Mouse (Mus musculus) adrenal gland, postnatal 4 days (tissue): ENCODE results near the gene Calml4. TPM values are rescaled to one million over a fixed set of nuclear protein-coding genes. Genes with fewer than 3 reads are reported as not detected.

Source experiments
- DNase-seq, 2 experiments: peaks; one replicate each; pipeline ENCODE4 v3.0.0; 2021 to 2022; ENCODE audit warnings: low spot score in 2 of 2, mixed read lengths in 2 of 2
- total RNA-seq, 2 experiments: library from RNA; stranded (reverse); gene quantifications; 2 replicates each; pipeline ENCODE4 v1.2.3; 2021

Gene Calml4
- total RNA-seq, 2 experiments from 2014 or later = 23.4 to 47.3 TPM

DNA sequence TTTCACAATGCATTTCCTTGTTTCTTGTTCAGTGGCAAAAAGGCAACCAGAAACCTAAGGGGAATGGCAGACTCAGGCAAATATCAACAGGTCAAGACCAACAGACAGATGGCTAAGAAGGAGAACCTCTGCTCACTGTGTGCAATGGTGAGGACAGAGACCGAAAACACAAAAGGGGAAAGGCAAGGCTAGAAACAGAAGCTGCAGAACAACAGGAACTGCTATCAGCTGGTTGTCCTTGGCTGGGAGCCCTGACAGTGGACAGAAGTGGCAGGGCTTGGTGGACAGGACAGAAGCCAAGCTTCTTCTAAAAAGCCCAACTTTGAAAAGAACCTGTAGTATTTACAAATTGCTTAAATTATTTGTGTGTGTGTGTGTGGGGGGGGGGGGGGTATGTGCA is 36.6 kb downstream of the Calml4 start:
- no peak for DNase-seq

- DNase-seq = no peak
These were observed 43.9 kb downstream of the Calml4 start for GRCm38 (mm10) chr9:62901736-62902135.

- no peak for DNase-seq
These were observed 46.0 kb downstream of the Calml4 start for GRCm38 (mm10) chr9:62903841-62904240.

- no peak for DNase-seq
These were observed 47.2 kb downstream of the Calml4 start for GRCm38 (mm10) chr9:62905039-62905438.

DNA sequence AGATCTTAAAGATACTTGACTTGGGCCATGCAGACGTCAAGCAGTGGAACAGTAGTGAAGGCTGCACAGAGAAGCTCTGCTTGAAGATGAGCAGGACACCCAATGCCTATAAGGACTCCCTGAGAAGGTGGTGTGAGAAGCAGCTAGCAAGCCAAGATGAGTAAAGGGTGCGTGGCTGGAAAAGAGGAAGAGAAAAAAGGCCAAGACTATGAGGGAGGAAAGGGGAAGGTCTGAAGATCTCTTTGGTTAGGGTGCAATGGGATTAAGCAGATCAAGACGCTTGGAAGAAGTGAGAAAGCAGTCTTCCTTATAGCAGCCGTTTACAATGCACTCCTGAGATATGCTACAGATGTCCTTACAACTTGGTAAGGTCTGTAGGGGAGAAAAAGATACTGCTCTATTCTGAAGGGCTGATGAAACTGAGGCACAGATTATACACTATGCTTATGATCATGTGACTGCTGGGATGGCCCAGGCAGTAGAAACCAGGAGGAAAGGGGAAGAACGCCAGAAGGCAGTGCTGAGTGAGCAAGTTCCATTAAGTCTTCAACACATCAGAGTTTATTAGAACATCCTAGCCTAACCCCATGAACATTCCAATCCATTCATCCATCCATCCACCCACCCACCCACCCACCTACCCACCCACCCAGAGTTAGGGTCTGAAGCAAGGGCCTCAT is 55.6 kb downstream of the Calml4 start:
- no peak for DNase-seq

GRCm38 (mm10) chr9:62917059-62917458 is 59.2 kb downstream of the Calml4 start:
- no peak for DNase-seq

DNA sequence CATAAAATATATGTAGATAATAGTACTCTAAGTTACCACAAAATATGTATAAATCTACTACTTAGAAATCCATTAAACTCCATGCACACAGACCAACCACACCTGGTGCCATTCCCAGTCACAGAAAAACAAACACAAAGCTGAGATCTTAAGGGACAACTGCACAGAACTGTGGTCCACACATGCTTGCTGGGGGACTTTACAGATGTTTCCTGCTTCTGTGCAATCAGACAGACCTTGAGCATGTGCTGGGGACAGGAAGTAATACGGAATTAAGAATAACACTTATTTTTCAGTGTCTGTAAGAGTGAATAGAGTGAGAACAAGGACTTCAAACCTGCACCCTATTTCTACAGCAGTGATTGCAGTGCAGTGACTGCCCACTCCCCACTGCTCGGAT is 63.0 kb downstream of the Calml4 start:
- DNase-seq = no peak

- no peak for DNase-seq
These were observed 67.2 kb downstream of the Calml4 start for GRCm38 (mm10) chr9:62924886-62925610.

Other genes starting within 250 kb of the Calml4 start
- gene Itga11, start 180.3 kb upstream of the Calml4 start, total RNA-seq = 1 to 10 TPM; 2.3 to 2.9 TPM
- 10 to 100 TPM; 44.0 to 50.4 TPM for gene Fem1b, start 46.1 kb upstream of the Calml4 start, total RNA-seq
- gene Cln6, start 19.3 kb upstream of the Calml4 start, total RNA-seq = 10 to 100 TPM; 37.5 to 38.1 TPM
- 10 to 100 TPM; 46.0 to 48.4 TPM for gene Pias1, start 129.8 kb downstream of the Calml4 start, total RNA-seq